Mouse (Mus musculus): ENCODE data around the gene Tgfbi. TPM values are rescaled to one million over a fixed set of nuclear protein-coding genes. Genes with fewer than 3 reads are reported as not detected.

Gene Tgfbi
- polyA plus RNA-seq, 1 experiment, result 33.8 TPM

- Histone ChIP-seq H3K4me1 (replicated peaks; ENCODE audit: control insufficient read depth, insufficient read depth, low read length) (no peaks in the 10 kb centered on the region), H3K4me3 (ENCODE audit: control insufficient read depth, insufficient read depth, low read length) (no peak overlapping the region), H3K27ac (ENCODE audit: control insufficient read depth, insufficient read depth, low read length) (no peak overlapping the region), H3K27me3 (ENCODE audit: control insufficient read depth, insufficient read depth, low read length) (no peaks in the 10 kb centered on the region), H3K36me3 (ENCODE audit: control insufficient read depth, insufficient read depth, low read length) (no peaks in the 10 kb centered on the region)
- WGBS, result 93% methylated on average over 3 of the region's 3 CpGs
- TF ChIP-seq CTCF (IDR thresholded peaks at IDR 0.05; ENCODE audit: borderline replicate concordance, control insufficient read depth, extremely low read depth, insufficient read depth, low read length, poor library complexity) (no peak), POLR2A (IDR thresholded peaks at IDR 0.05; ENCODE audit: control insufficient read depth, extremely low read depth, insufficient read depth, low read length, poor library complexity) (no peak)
- no peak for DNase-seq
Measured at GRCm38 (mm10) chr13:56582720-56583119, 26.6 kb upstream of the Tgfbi start.

GRCm38 (mm10) chr13:56586046-56586445 is 23.3 kb upstream of the Tgfbi start:
- 93% methylated on average over 3 of the region's 3 CpGs for WGBS

DNA sequence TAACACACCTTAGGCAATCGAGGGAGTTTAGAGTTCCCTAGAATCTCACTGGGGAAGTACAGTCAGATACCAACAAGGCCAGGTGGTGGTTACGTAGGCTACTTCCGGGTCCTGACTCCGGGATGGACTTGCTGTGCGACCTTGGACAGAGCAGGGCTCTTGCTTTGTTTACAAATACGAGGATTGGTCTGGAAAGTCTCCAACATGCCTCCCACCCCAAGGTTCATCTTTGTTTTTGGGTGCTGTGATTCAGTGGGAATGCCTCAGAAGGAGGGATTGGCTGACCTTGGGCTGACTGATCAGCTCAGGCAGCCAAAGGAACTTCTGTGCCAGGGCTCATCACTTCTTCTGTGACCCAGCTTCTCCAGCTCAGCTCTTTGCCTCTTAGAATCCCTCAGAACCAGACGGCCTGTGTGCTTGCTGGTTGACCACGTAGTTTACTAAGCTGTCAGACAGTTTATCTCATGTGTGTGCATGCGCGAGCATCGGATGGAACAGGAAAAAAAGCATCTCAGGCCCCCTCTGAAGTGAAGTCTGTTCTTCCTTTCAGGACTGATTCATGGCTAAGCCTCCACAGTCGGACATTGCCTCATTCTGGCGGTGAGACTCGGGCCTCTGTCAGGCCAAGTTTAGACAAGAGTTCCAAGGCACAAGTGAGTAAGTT is 20.7 kb upstream of the Tgfbi start:
- Histone ChIP-seq H3K27ac (ENCODE audit: control insufficient read depth, insufficient read depth, low read length) (no peak overlapping the region), H3K4me3 (ENCODE audit: control insufficient read depth, insufficient read depth, low read length) (no peak overlapping the region), H3K27me3 (ENCODE audit: control insufficient read depth, insufficient read depth, low read length) (no peaks in the 10 kb centered on the region), H3K4me1 (replicated peaks; ENCODE audit: control insufficient read depth, insufficient read depth, low read length) (no peaks in the 10 kb centered on the region), H3K36me3 (ENCODE audit: control insufficient read depth, insufficient read depth, low read length) (no peaks in the 10 kb centered on the region)
- 89% methylated on average over 14 of the region's 14 CpGs for WGBS
- DNase-seq, result no peak
- TF ChIP-seq CTCF (IDR thresholded peaks at IDR 0.05; ENCODE audit: borderline replicate concordance, control insufficient read depth, extremely low read depth, insufficient read depth, low read length, poor library complexity), result no peak
- no peak for TF ChIP-seq POLR2A (IDR thresholded peaks at IDR 0.05; ENCODE audit: control insufficient read depth, extremely low read depth, insufficient read depth, low read length, poor library complexity)

More at GRCm38 (mm10) chr13:56586046-56586445, 23.3 kb upstream of the Tgfbi start:
- no peak for DNase-seq
- no peak overlapping the region for H3K4me3 ChIP-seq (ENCODE audit: control insufficient read depth, insufficient read depth, low read length)
- H3K27ac ChIP-seq (ENCODE audit: control insufficient read depth, insufficient read depth, low read length), result no peak overlapping the region
- TF ChIP-seq POLR2A (IDR thresholded peaks at IDR 0.05; ENCODE audit: control insufficient read depth, extremely low read depth, insufficient read depth, low read length, poor library complexity) (no peak), CTCF (IDR thresholded peaks at IDR 0.05; ENCODE audit: borderline replicate concordance, control insufficient read depth, extremely low read depth, insufficient read depth, low read length, poor library complexity) (no peak)
- H3K4me1 ChIP-seq (replicated peaks; ENCODE audit: control insufficient read depth, insufficient read depth, low read length), result no peaks in the 10 kb centered on the region
- H3K27me3 ChIP-seq (ENCODE audit: control insufficient read depth, insufficient read depth, low read length), result no peaks in the 10 kb centered on the region
- H3K36me3 ChIP-seq (ENCODE audit: control insufficient read depth, insufficient read depth, low read length), result no peaks in the 10 kb centered on the region

- no peak for DNase-seq
- no peaks in the 10 kb centered on the region for H3K27me3 ChIP-seq (ENCODE audit: control insufficient read depth, insufficient read depth, low read length)
- 89% methylated on average over 5 of the region's 5 CpGs for WGBS
- no peaks in the 10 kb centered on the region for H3K36me3 ChIP-seq (ENCODE audit: control insufficient read depth, insufficient read depth, low read length)
- H3K4me3 ChIP-seq (ENCODE audit: control insufficient read depth, insufficient read depth, low read length), result no peak overlapping the region
- H3K4me1 ChIP-seq (replicated peaks; ENCODE audit: control insufficient read depth, insufficient read depth, low read length), result no peaks in the 10 kb centered on the region
- no peak overlapping the region for H3K27ac ChIP-seq (ENCODE audit: control insufficient read depth, insufficient read depth, low read length)
- no peak for TF ChIP-seq CTCF (IDR thresholded peaks at IDR 0.05; ENCODE audit: borderline replicate concordance, control insufficient read depth, extremely low read depth, insufficient read depth, low read length, poor library complexity)
- no peak for TF ChIP-seq POLR2A (IDR thresholded peaks at IDR 0.05; ENCODE audit: control insufficient read depth, extremely low read depth, insufficient read depth, low read length, poor library complexity)
Measured at GRCm38 (mm10) chr13:56590202-56590601, 19.1 kb upstream of the Tgfbi start.

GRCm38 (mm10) chr13:56591191-56591590 is 18.1 kb upstream of the Tgfbi start:
- no peak overlapping the region for H3K4me3 ChIP-seq (ENCODE audit: control insufficient read depth, insufficient read depth, low read length)
- no peaks in the 10 kb centered on the region for H3K36me3 ChIP-seq (ENCODE audit: control insufficient read depth, insufficient read depth, low read length)
- TF ChIP-seq CTCF (IDR thresholded peaks at IDR 0.05; ENCODE audit: borderline replicate concordance, control insufficient read depth, extremely low read depth, insufficient read depth, low read length, poor library complexity), result no peak
- no peak for TF ChIP-seq POLR2A (IDR thresholded peaks at IDR 0.05; ENCODE audit: control insufficient read depth, extremely low read depth, insufficient read depth, low read length, poor library complexity)
- no peaks in the 10 kb centered on the region for H3K27me3 ChIP-seq (ENCODE audit: control insufficient read depth, insufficient read depth, low read length)
- WGBS, result 95% methylated on average over 8 of the region's 8 CpGs
- H3K4me1 ChIP-seq (replicated peaks; ENCODE audit: control insufficient read depth, insufficient read depth, low read length), result no peaks in the 10 kb centered on the region
- H3K27ac ChIP-seq (ENCODE audit: control insufficient read depth, insufficient read depth, low read length), result no peak overlapping the region
- DNase-seq, result no peak

DNA sequence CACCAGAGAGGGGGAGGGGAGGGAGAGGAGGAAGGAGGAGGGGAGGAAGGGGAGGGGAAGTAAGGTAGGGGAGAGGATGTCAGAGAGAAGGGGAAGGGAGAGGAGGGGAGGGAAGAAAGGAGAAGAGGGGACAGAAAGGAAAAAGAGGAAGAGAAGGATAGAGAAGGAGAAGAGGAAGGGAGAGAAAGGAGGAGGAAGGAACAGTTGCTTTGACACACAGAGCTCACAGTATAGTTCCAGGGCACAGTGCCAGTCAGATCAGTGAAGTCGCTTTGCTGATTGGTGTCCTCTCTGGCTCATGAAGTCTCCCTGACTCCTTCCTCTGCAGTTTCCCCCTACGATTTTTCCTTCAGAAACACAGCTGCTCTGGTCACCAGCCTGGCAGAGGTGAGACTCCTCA is 17.4 kb upstream of the Tgfbi start:
- H3K27ac ChIP-seq (ENCODE audit: control insufficient read depth, insufficient read depth, low read length), result no peak overlapping the region
- no peaks in the 10 kb centered on the region for H3K4me1 ChIP-seq (replicated peaks; ENCODE audit: control insufficient read depth, insufficient read depth, low read length)
- no peaks in the 10 kb centered on the region for H3K36me3 ChIP-seq (ENCODE audit: control insufficient read depth, insufficient read depth, low read length)
- 19% methylated on average over 2 of the region's 2 CpGs for WGBS
- no peak for DNase-seq
- no peaks in the 10 kb centered on the region for H3K27me3 ChIP-seq (ENCODE audit: control insufficient read depth, insufficient read depth, low read length)
- no peak overlapping the region for H3K4me3 ChIP-seq (ENCODE audit: control insufficient read depth, insufficient read depth, low read length)
- no peak for TF ChIP-seq POLR2A (IDR thresholded peaks at IDR 0.05; ENCODE audit: control insufficient read depth, extremely low read depth, insufficient read depth, low read length, poor library complexity)

- Histone ChIP-seq H3K36me3 (ENCODE audit: control insufficient read depth, insufficient read depth, low read length) (no peaks in the 10 kb centered on the region), H3K4me3 (ENCODE audit: control insufficient read depth, insufficient read depth, low read length) (no peak overlapping the region), H3K4me1 (replicated peaks; ENCODE audit: control insufficient read depth, insufficient read depth, low read length) (no peaks in the 10 kb centered on the region), H3K27me3 (ENCODE audit: control insufficient read depth, insufficient read depth, low read length) (no peaks in the 10 kb centered on the region), H3K27ac (ENCODE audit: control insufficient read depth, insufficient read depth, low read length) (no peak overlapping the region)
- TF ChIP-seq CTCF (IDR thresholded peaks at IDR 0.05; ENCODE audit: borderline replicate concordance, control insufficient read depth, extremely low read depth, insufficient read depth, low read length, poor library complexity) (no peak), POLR2A (IDR thresholded peaks at IDR 0.05; ENCODE audit: control insufficient read depth, extremely low read depth, insufficient read depth, low read length, poor library complexity) (no peak)
- WGBS, result 19% methylated on average over 5 of the region's 5 CpGs
- no peak for DNase-seq
Measured at GRCm38 (mm10) chr13:56593196-56593595, 16.1 kb upstream of the Tgfbi start.
